Mouse (Mus musculus) forebrain, embryonic 11.5 days (tissue): ENCODE results near the gene Pnpo. TPM values are rescaled to one million over a fixed set of nuclear protein-coding genes. Genes with fewer than 3 reads are reported as not detected.

Experiments used
- ATAC-seq: fragments of 200-750 bp; cut with Nextera tagmentation; replicated peaks from 2 replicates; pipeline ENCODE4 v1.8.0; 2017; ENCODE audit warnings: moderate TSS enrichment; ENCODE audit not compliant: low FRiP score
- DNase-seq: peaks from one replicate; pipeline ENCODE4 v3.0.0-alpha.2; 2017; ENCODE audit warnings: low spot score
- H3K27ac ChIP-seq: fragments of 300-500 bp; sonication (generic); 2 replicates; pipeline ENCODE4 v1.5.1; 2014; ENCODE audit warnings: low read depth, low read length
- H3K27me3 ChIP-seq: fragments of 300-500 bp; sonication (generic); 2 replicates; pipeline ENCODE4 v1.6.1; 2014; ENCODE audit warnings: mild to moderate bottlenecking, low read length, mixed read lengths; ENCODE audit not compliant: control insufficient read depth, insufficient read depth
- H3K36me3 ChIP-seq: fragments of 300-500 bp; sonication (generic); 2 replicates; pipeline ENCODE4 v1.6.1; 2014; ENCODE audit warnings: mild to moderate bottlenecking, low read length, moderate library complexity, mixed read lengths; ENCODE audit not compliant: control insufficient read depth, insufficient read depth
- H3K4me1 ChIP-seq: fragments of 300-500 bp; sonication (generic); replicated peaks from 2 replicates; pipeline ENCODE4 v1.6.1; 2014; ENCODE audit warnings: low read length, mixed read lengths; ENCODE audit not compliant: control insufficient read depth, insufficient read depth
- H3K4me2 ChIP-seq: fragments of 300-500 bp; sonication (generic); 2 replicates; pipeline ENCODE4 v1.6.1; 2014; ENCODE audit warnings: low read depth, mild to moderate bottlenecking, low read length, moderate library complexity, mixed read lengths; ENCODE audit not compliant: severe bottlenecking
- H3K4me3 ChIP-seq: fragments of 300-500 bp; sonication (generic); 2 replicates; pipeline ENCODE4 v1.5.1; 2014; ENCODE audit warnings: low read depth, low read length
- H3K9ac ChIP-seq: fragments of 300-500 bp; sonication (generic); 2 replicates; pipeline ENCODE4 v1.6.1; 2014; ENCODE audit warnings: low read length
- H3K9me3 ChIP-seq: fragments of 300-500 bp; sonication (generic); 2 replicates; pipeline ENCODE4 v1.6.1; 2016; ENCODE audit warnings: low read length, mixed read lengths; ENCODE audit not compliant: control insufficient read depth
- WGBS: fragments of 180-500 bp; shearing (Covaris S2); extraction: QIAGEN DNeasy Blood & Tissue Kit; methylation state at CpG from one replicate; pipeline ENCODE4 v1.1.7; 2014; 5-methylcytosine and 5-hydroxymethylcytosine counted together
- polyA plus RNA-seq: library from polyadenylated mRNA; unstranded; fragments of >200 nt; fragmentation: Nextera tagmentation; extraction: Ambion mirVana; gene quantifications from 2 replicates; pipeline ENCODE4 v1.2.1, GENCODE M21; 2014

The Pnpo gene
- polyA plus RNA-seq, 1 experiment from 2014 or later: 28.8 TPM

GRCm38 (mm10) chr11:96937549-96938425 lies 6.0 kb downstream of the Pnpo start:
- H3K9me3 ChIP-seq: no peaks in the 10 kb centered on the region
- H3K27me3 ChIP-seq: no peaks in the 10 kb centered on the region
- H3K4me2 ChIP-seq: no peak overlapping the region
- DNase-seq (peak; percentile 69), ATAC-seq (no peak)
- no peaks in the 10 kb centered on the region for H3K4me1 ChIP-seq
- 65% methylated on average over 10 of the region's 10 CpGs for WGBS
- no peak overlapping the region for H3K4me3 ChIP-seq
- no peaks in the 10 kb centered on the region for H3K36me3 ChIP-seq
- H3K27ac ChIP-seq: no peak overlapping the region
- no peak overlapping the region for H3K9ac ChIP-seq

GRCm38 (mm10) chr11:96935872-96936650 lies 7.7 kb downstream of the Pnpo start:
- DNase-seq (no peak), ATAC-seq (no peak)
- no peak overlapping the region for H3K4me2 ChIP-seq
- H3K4me3 ChIP-seq: no peak overlapping the region
- H3K27ac ChIP-seq: no peak overlapping the region
- no peaks in the 10 kb centered on the region for H3K27me3 ChIP-seq
- H3K4me1 ChIP-seq: no peaks in the 10 kb centered on the region
- WGBS: 85% methylated on average over 9 of the region's 9 CpGs
- no peak overlapping the region for H3K9ac ChIP-seq
- no peaks in the 10 kb centered on the region for H3K36me3 ChIP-seq
- H3K9me3 ChIP-seq: no peaks in the 10 kb centered on the region

- Histone ChIP-seq H3K36me3 (no peaks in the 10 kb centered on the region), H3K27me3 (no peaks in the 10 kb centered on the region), H3K4me2 (peak overlapping the region; percentile 24), H3K27ac (no peak overlapping the region; the same call in 1 of the 2 replicates), H3K4me3 (peak overlapping the region; percentile 6; the same call in 1 of the 2 replicates), H3K9me3 (no peaks in the 10 kb centered on the region), H3K4me1 (no peaks in the 10 kb centered on the region), H3K9ac (no peak overlapping the region)
- peak; percentile 70 for ATAC-seq
- peak; percentile 69 for DNase-seq
- WGBS: 27% methylated on average over 12 of the region's 12 CpGs
These were observed 8.8 kb downstream of the Pnpo start for GRCm38 (mm10) chr11:96934921-96935356.

GRCm38 (mm10) chr11:96933562-96934276 lies 10.1 kb downstream of the Pnpo start:
- no peaks in the 10 kb centered on the region for H3K4me1 ChIP-seq
- H3K4me3 ChIP-seq: no peak overlapping the region
- no peak overlapping the region for H3K9ac ChIP-seq
- WGBS: 92% methylated on average over 13 of the region's 13 CpGs
- no peak overlapping the region for H3K4me2 ChIP-seq
- H3K27ac ChIP-seq: no peak overlapping the region
- no peaks in the 10 kb centered on the region for H3K36me3 ChIP-seq
- H3K27me3 ChIP-seq: peaks cover 6% of the 10 kb centered on the region; the same call in 1 of the 2 replicates
- ATAC-seq (no peak), DNase-seq (no peak)
- H3K9me3 ChIP-seq: no peaks in the 10 kb centered on the region

DNA sequence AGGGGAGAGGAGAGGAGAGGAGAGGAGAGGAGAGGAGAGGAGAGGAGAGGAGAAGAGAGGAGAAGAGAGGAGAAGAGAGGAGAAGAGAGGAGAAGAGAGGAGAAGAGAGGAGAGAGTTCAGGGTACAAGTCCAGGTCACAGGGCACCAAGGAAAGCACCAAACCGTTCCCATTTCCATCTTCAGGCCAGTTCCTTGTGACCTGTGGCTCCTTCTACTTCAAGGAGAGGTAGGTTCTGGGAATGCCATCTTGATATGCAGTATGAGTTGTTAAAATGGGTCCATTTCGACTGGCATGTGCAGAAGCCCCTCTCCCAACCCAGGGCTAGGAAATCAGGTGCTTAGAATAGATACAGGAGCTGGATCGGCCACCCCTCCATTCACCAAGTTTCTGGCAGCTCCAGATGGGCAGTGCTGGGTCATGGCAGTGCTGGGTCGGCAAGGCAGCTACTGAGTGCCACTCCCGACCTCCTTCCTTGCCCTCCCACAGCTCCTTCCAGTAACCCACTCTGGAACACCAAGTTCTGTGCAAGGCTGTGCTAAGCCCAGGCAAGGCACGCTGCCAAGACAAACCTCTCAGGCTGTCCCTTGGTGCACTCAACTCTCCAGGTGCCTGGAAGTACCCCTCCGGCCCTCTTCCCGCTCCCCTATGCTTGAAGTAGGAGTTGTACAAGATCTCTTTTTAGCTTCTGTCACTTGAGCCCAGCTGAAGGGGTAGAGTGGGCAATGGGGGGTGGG lies 12.3 kb downstream of the Pnpo start:
- H3K9me3 ChIP-seq: no peaks in the 10 kb centered on the region
- H3K4me1 ChIP-seq: no peaks in the 10 kb centered on the region
- ATAC-seq (no peak), DNase-seq (no peak)
- no peak overlapping the region for H3K9ac ChIP-seq
- no peak overlapping the region for H3K4me2 ChIP-seq
- 75% methylated on average over 8 of the region's 8 CpGs for WGBS
- peaks cover 6% of the 10 kb centered on the region; the same call in 1 of the 2 replicates for H3K27me3 ChIP-seq
- no peak overlapping the region for H3K27ac ChIP-seq
- H3K36me3 ChIP-seq: no peaks in the 10 kb centered on the region
- no peak overlapping the region for H3K4me3 ChIP-seq

- no peaks in the 10 kb centered on the region for H3K4me1 ChIP-seq
- no peak for ATAC-seq
- no peak overlapping the region for H3K4me3 ChIP-seq
- 68% methylated on average over 9 of the region's 9 CpGs for WGBS
- DNase-seq: no peak
- no peaks in the 10 kb centered on the region for H3K9me3 ChIP-seq
- no peak overlapping the region for H3K27ac ChIP-seq
- H3K4me2 ChIP-seq: no peak overlapping the region
- H3K27me3 ChIP-seq: peaks cover 6% of the 10 kb centered on the region; the same call in 1 of the 2 replicates
- H3K9ac ChIP-seq: no peak overlapping the region
- H3K36me3 ChIP-seq: no peaks in the 10 kb centered on the region
These were observed 13.9 kb downstream of the Pnpo start for GRCm38 (mm10) chr11:96929766-96930331.

- WGBS: 14% methylated on average over 13 of the region's 13 CpGs
- peaks cover 6% of the 10 kb centered on the region; the same call in 1 of the 2 replicates for H3K27me3 ChIP-seq
- no peak overlapping the region for H3K9ac ChIP-seq
These were observed 14.6 kb downstream of the Pnpo start for GRCm38 (mm10) chr11:96929096-96929765.

More at GRCm38 (mm10) chr11:96929096-96929765, 14.6 kb downstream of the Pnpo start:
- H3K27ac ChIP-seq: no peak overlapping the region
- no peak for DNase-seq
- no peaks in the 10 kb centered on the region for H3K36me3 ChIP-seq
- H3K4me1 ChIP-seq: no peaks in the 10 kb centered on the region
- no peak overlapping the region for H3K4me2 ChIP-seq
- no peak for ATAC-seq
- no peaks in the 10 kb centered on the region for H3K9me3 ChIP-seq
- no peak overlapping the region for H3K4me3 ChIP-seq
